Mouse (Mus musculus): ENCODE data around the gene Ankrd63. TPM values are rescaled to one million over a fixed set of nuclear protein-coding genes. Genes with fewer than 3 reads are reported as not detected.

The Ankrd63 gene
- total and polyA plus RNA-seq, 2 experiments: not detected

DNA sequence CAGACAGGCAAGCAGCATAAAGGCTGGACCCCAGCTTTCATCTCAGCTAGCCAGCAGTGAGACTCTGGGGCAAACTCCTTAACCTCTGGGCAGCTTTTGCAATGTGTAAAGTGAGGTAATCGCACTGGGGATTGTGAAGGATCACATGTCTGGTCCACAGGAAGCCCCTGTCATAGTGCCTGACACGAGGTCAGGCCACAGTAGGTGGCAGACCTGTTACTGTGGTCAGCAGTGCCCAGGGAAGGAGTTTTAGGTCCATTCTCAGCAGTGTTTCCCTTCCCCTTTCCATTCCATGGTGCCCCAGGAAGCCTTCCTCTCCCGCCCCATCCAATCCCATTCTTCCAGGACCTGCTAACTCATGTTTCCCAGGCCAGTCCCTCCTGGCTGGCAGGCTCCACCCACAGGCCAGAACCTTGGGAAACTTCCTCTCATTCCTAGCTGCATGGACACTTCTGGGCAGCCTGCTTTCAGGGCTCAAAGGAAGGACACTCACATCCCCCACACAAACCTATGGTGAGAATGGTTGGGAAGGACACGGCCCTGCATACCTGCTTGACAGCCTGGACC, 6.0 kb upstream of the Ankrd63 start:
- no peaks in the 10 kb centered on the region for H3K36me3 ChIP-seq (ENCODE audit: control insufficient read depth, insufficient read depth, low read length)
- no peaks in the 10 kb centered on the region for H3K79me2 ChIP-seq (ENCODE audit: control insufficient read depth, insufficient read depth, low read length)
- H3K9ac ChIP-seq (ENCODE audit: low read depth, low read length): no peak overlapping the region
- DNase-seq (ENCODE audit: extremely low read depth, low read depth, low spot score): no peak
- TF ChIP-seq POLR2A (IDR thresholded peaks at IDR 0.05; ENCODE audit: extremely low read depth, insufficient read depth, low read length): no peak
- H3K27ac ChIP-seq (replicated peaks; ENCODE audit: insufficient read depth, low read depth, low read length): no peak overlapping the region
- no peak overlapping the region for H3K4me3 ChIP-seq (ENCODE audit: insufficient read depth, low read depth, low read length)
- peaks cover 7% of the 10 kb centered on the region; the same call in 1 of the 2 replicates for H3K4me1 ChIP-seq (ENCODE audit: control insufficient read depth, insufficient read depth, low read length)
- 48% methylated on average over 4 of the region's 4 CpGs for WGBS
- H3K27me3 ChIP-seq (ENCODE audit: control insufficient read depth, insufficient read depth, low read length): peaks cover 7% of the 10 kb centered on the region; the same call in 1 of the 2 replicates

DNA sequence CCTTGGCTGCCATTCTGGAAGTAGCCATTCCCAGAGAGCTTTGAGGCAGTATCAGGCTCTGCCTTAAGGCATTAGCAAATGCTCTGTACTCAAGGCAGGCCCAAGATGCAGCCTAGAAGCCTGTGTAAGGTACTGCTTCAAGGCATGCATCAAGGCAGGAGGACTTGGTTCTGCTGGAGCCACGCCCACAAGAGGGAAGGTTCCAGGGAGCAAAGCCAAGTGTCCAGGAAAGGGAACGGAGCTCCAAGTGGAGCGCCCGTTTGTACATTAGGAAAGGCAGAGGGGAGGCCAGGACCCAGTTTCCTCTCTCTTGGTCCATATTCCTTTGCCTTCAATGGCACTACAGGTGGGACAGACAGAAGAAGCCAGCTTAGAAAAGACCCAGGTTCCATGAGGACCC, 4.7 kb upstream of the Ankrd63 start:
- WGBS: 64% methylated on average over 4 of the region's 4 CpGs
- H3K4me3 ChIP-seq (ENCODE audit: insufficient read depth, low read depth, low read length): no peak overlapping the region
- H3K27me3 ChIP-seq (ENCODE audit: control insufficient read depth, insufficient read depth, low read length): peaks cover 17% of the 10 kb centered on the region
- no peak overlapping the region for H3K27ac ChIP-seq (replicated peaks; ENCODE audit: insufficient read depth, low read depth, low read length)
- TF ChIP-seq POLR2A (IDR thresholded peaks at IDR 0.05; ENCODE audit: extremely low read depth, insufficient read depth, low read length) (no peak), CTCF (IDR thresholded peaks at IDR 0.05; ENCODE audit: low read depth, low read length) (no peak)
- no peaks in the 10 kb centered on the region for H3K79me2 ChIP-seq (ENCODE audit: control insufficient read depth, insufficient read depth, low read length)
- no peak for DNase-seq (ENCODE audit: extremely low read depth, low read depth, low spot score)
- H3K9ac ChIP-seq (ENCODE audit: low read depth, low read length): no peak overlapping the region
- peaks cover 7% of the 10 kb centered on the region; the same call in 1 of the 2 replicates for H3K4me1 ChIP-seq (ENCODE audit: control insufficient read depth, insufficient read depth, low read length)
- no peaks in the 10 kb centered on the region for H3K36me3 ChIP-seq (ENCODE audit: control insufficient read depth, insufficient read depth, low read length)

DNA sequence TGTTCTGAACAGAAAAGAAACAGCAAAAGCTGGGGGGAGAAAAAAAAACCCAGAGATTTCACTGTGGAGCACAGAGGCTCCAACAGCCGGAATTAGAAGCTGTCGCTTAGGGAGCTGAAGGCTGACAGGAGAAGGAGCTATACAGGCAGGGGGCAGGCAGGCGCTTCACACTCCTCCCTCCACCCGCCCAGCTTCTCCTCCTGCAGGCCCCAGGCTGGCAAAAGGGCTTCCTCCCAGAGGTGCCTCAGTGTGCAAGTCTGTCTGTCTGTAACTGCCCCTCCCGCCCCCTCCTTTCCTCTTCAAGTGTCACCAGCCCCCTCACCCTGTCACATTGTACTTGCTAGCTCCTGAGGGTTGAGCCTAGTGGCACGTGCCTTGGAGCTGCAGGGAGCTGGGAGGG, 2.7 kb upstream of the Ankrd63 start:
- DNase-seq (ENCODE audit: extremely low read depth, low read depth, low spot score): no peak
- Histone ChIP-seq H3K9ac (ENCODE audit: low read depth, low read length) (no peak overlapping the region), H3K4me3 (ENCODE audit: insufficient read depth, low read depth, low read length) (no peak overlapping the region), H3K36me3 (ENCODE audit: control insufficient read depth, insufficient read depth, low read length) (no peaks in the 10 kb centered on the region), H3K27me3 (ENCODE audit: control insufficient read depth, insufficient read depth, low read length) (peaks cover 32% of the 10 kb centered on the region), H3K79me2 (ENCODE audit: control insufficient read depth, insufficient read depth, low read length) (no peaks in the 10 kb centered on the region), H3K27ac (replicated peaks; ENCODE audit: insufficient read depth, low read depth, low read length) (no peak overlapping the region), H3K4me1 (ENCODE audit: control insufficient read depth, insufficient read depth, low read length) (peaks cover 12% of the 10 kb centered on the region)
- no peak for TF ChIP-seq CTCF (IDR thresholded peaks at IDR 0.05; ENCODE audit: low read depth, low read length)
- TF ChIP-seq POLR2A (IDR thresholded peaks at IDR 0.05; ENCODE audit: extremely low read depth, insufficient read depth, low read length): no peak
- WGBS: 52% methylated on average over 6 of the region's 6 CpGs

DNA sequence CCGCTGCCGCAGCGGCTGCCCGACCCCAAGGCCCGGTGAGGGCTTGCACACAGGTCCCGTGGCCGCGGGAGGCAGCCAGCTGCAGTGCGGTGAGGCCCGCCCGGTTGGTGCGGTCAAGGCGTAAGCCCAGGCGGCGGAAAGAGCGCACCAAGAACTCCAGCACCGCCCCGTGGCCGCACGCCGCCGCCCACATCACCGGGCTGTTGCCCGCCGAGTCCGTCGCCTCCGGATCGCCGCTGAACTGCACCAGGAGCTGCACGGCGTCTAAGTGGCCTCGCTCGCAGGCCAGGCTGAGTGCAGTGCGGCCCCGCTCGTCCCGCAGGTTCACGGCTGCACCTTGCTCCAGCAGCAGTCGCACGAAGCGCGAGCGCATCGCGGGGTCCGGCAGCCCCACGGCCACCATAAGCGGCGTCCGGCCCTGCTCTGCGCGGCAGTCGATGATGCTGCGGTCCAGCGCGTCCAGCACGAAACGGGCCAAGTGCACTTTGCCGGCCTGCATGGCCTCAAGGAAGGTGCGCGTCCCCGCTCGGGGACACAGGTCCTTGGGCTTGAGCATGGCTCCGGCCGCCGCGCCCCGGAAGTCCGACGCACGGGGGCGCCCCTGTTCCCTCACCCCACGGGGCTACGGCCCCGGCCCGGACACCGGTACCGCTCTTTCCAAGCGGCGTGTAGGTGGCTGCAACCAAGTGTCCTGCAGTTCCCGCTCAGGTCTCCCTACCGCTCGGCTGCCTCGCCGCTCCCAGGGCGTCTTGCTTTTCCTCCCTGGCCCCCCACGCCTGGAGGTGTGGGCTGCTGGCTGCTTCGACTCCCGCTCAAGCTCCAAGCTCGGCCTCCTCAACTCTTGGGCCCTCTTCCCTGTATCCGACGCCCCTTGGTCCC, 641 bp downstream of the Ankrd63 start:
- Histone ChIP-seq H3K4me1 (ENCODE audit: control insufficient read depth, insufficient read depth, low read length) (peaks cover 6% of the 10 kb centered on the region), H3K27ac (replicated peaks; ENCODE audit: insufficient read depth, low read depth, low read length) (no peak overlapping the region), H3K4me3 (ENCODE audit: insufficient read depth, low read depth, low read length) (peak overlapping the region; percentile 65; the same call in 1 of the 2 replicates), H3K79me2 (ENCODE audit: control insufficient read depth, insufficient read depth, low read length) (no peaks in the 10 kb centered on the region), H3K27me3 (ENCODE audit: control insufficient read depth, insufficient read depth, low read length) (peaks cover 27% of the 10 kb centered on the region), H3K9ac (ENCODE audit: low read depth, low read length) (peak overlapping the region; percentile 12), H3K36me3 (ENCODE audit: control insufficient read depth, insufficient read depth, low read length) (no peaks in the 10 kb centered on the region)
- DNase-seq (ENCODE audit: extremely low read depth, low read depth, low spot score): no peak
- under 1% methylated on average over 93 of the region's 93 CpGs for WGBS
- TF ChIP-seq CTCF (IDR thresholded peaks at IDR 0.05; ENCODE audit: low read depth, low read length) (peak; percentile 17; the same call in 1 of the 2 replicates), POLR2A (IDR thresholded peaks at IDR 0.05; ENCODE audit: extremely low read depth, insufficient read depth, low read length) (no peak)

DNA sequence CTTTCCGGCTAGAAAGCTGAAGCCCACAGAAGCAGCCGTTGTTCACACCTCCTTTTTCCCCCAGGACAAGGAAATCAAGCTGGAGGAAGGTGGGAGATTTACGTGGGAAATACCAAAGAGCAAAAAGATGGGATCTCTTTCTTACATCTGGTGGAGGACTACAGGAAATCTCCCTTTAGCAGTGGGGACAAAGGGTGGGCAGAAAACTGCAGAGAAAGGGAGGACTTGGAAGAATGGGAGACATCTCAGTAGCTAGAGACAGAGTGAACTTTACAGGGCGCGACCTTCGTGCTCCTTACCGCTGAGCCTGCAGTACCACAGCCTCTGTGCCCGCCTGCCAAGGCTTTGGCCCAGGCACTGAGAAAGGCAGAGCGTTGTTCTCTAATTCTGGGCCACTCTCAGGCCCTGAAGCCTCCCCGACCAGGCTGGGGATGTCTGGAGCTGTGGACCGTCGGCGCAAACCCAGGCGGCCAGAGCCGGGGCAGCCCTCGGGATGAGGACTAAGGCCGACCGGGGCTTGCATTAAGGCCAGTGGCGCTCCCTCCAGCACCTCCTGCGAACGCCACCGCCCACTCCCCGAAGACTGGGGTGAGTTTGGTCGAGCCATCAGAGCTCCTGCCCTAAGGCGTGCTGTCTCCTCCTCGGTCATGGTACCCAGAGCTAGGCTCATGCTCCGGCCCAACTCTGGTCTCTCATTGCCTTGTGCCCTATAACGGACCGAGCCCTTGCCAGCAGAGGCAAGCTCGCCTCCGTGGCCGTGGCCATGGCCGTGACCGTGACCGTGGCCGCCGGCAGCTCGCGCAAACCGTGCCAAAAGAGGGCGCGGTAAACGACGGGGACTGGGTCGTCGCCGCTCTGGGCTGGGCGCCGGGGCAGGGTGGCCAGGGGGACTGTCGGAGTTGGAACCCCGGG, 1.5 kb downstream of the Ankrd63 start:
- Histone ChIP-seq H3K79me2 (ENCODE audit: control insufficient read depth, insufficient read depth, low read length) (no peaks in the 10 kb centered on the region), H3K27ac (replicated peaks; ENCODE audit: insufficient read depth, low read depth, low read length) (no peak overlapping the region), H3K9ac (ENCODE audit: low read depth, low read length) (peak overlapping the region; percentile 12), H3K27me3 (ENCODE audit: control insufficient read depth, insufficient read depth, low read length) (peaks cover 27% of the 10 kb centered on the region), H3K36me3 (ENCODE audit: control insufficient read depth, insufficient read depth, low read length) (no peaks in the 10 kb centered on the region), H3K4me1 (ENCODE audit: control insufficient read depth, insufficient read depth, low read length) (peaks cover 6% of the 10 kb centered on the region), H3K4me3 (ENCODE audit: insufficient read depth, low read depth, low read length) (peak overlapping the region; percentile 65; the same call in 1 of the 2 replicates)
- DNase-seq (ENCODE audit: extremely low read depth, low read depth, low spot score): no peak
- 13% methylated on average over 51 of the region's 51 CpGs for WGBS
- TF ChIP-seq POLR2A (IDR thresholded peaks at IDR 0.05; ENCODE audit: extremely low read depth, insufficient read depth, low read length): no peak
- TF ChIP-seq CTCF (IDR thresholded peaks at IDR 0.05; ENCODE audit: low read depth, low read length): no peak
